Comparison of ENCODE assay signal across 12 mouse cellular contexts in genomic region chr7:100496791-100497190, GRCm38 (mm10). TPM values are rescaled to one million over a fixed set of nuclear protein-coding genes. Genes with fewer than 3 reads are reported as not detected.
DNase-seq lines count a peak whose midpoint lies in the region; ATAC-seq and TF ChIP-seq lines count a peak whose summit lies in the region.
"Had no signal": no experiment of that assay in that cellular context is flagged by ENCODE, and none has a peak within 500 bp of the region (broad histone marks: within the 10 kb centered on the region; RNA-seq: fewer than 3 reads in every experiment).

No protein-coding gene starts in this region.

- TF ChIP-seq CTCF in layer of hippocampus, adult 2 months (conservative IDR thresholded peaks at IDR 0.05), result no peak
- no peak for TF ChIP-seq CTCF in G1E (IDR thresholded peaks at IDR 0.05; ENCODE audit: low read depth, low read length)

- no peaks in the 10 kb centered on the region for H3K27me3 ChIP-seq in G1E (ENCODE audit: insufficient read depth, low read length)
- no peaks in the 10 kb centered on the region for H3K27me3 ChIP-seq in liver, embryonic 13.5 days

- peak overlapping the region; percentile 90; the same call in 1 of the 2 replicates for H3K27ac ChIP-seq in layer of hippocampus, adult 2 months
- peak overlapping the region; percentile 94 for H3K27ac ChIP-seq in liver, embryonic 13.5 days
- H3K27ac ChIP-seq: forebrain, embryonic 15.5 days had no signal

- H3K9ac ChIP-seq in liver, embryonic 13.5 days, result peak overlapping the region; percentile 98
- H3K9ac ChIP-seq: forebrain, embryonic 15.5 days had no signal

- no peaks in the 10 kb centered on the region for H3K9me3 ChIP-seq in G1E (replicated peaks)
- no peaks in the 10 kb centered on the region for H3K9me3 ChIP-seq in liver, embryonic 13.5 days (replicated peaks)
- H3K9me3 ChIP-seq: forebrain, embryonic 15.5 days; neural tube, embryonic 13.5 days had no signal

- H3K4me3 ChIP-seq in layer of hippocampus, adult 2 months, result no peak overlapping the region
- peak overlapping the region; percentile 91 for H3K4me3 ChIP-seq in G1E (ENCODE audit: low read depth, low read length)
- H3K4me3 ChIP-seq in liver, embryonic 13.5 days (replicated peaks), result peak overlapping the region; percentile 80
- H3K4me3 ChIP-seq: forebrain, embryonic 15.5 days; neural tube, embryonic 13.5 days had no signal

- H3K4me1 ChIP-seq in G1E (ENCODE audit: insufficient read depth, low read depth, low read length), result peaks cover 85% of the 10 kb centered on the region
- peaks cover 86% of the 10 kb centered on the region for H3K4me1 ChIP-seq in liver, embryonic 13.5 days (replicated peaks)

- H3K36me3 ChIP-seq in G1E (replicated peaks), result peaks cover 73% of the 10 kb centered on the region
- H3K36me3 ChIP-seq in liver, embryonic 13.5 days, result peaks cover 71% of the 10 kb centered on the region
- H3K36me3 ChIP-seq: forebrain, embryonic 15.5 days had no signal

- DNase-seq in CD4-positive, CD25-positive, alpha-beta regulatory T cell, adult 2 months (ENCODE audit: low read depth, low spot score), result peak; percentile 19
- no peak for DNase-seq in layer of hippocampus, adult 2 months (ENCODE audit: low spot score in 2 of 2)
- no peak for DNase-seq in layer of hippocampus, postnatal 14 days (ENCODE audit: low spot score in 2 of 2)
- no peak for DNase-seq in G1E (ENCODE audit: low spot score)
- DNase-seq in liver, embryonic 13.5 days, result no peak
- no peak for DNase-seq in lung, postnatal 10 days
- DNase-seq: lung, postnatal 4 days had no signal

- no peak for ATAC-seq in CD4-positive, CD25-positive, alpha-beta regulatory T cell, adult 4 months
- ATAC-seq in G1E (ENCODE audit: extremely low read depth, insufficient number of reproducible peaks, low FRiP score, poor library complexity, severe bottlenecking), result no peak
- no peak for ATAC-seq in liver, embryonic 13.5 days (ENCODE audit: low read depth)
- no peak for ATAC-seq in activated CD4-positive, CD25-positive, alpha-beta regulatory T cell, adult 4 months
- ATAC-seq: forebrain, embryonic 15.5 days had no signal

- peak overlapping the region; percentile 94 for H3K4me2 ChIP-seq in liver, embryonic 13.5 days

- WGBS in liver, embryonic 13.5 days (ENCODE audit: insufficient replicate concordance), result 94% methylated on average over 9 of the region's 9 CpGs

RNA-seq across cellular contexts. Expression of gene Ucp2, which starts 3.7 kb away (rescaled TPM):
- polyA plus RNA-seq in CD4-positive, CD25-positive, alpha-beta regulatory T cell, adult 4 months (2017; shearing (Covaris generic)), result 1,000 to 10,000 TPM; 1,055 to 1,337 TPM
- total RNA-seq in layer of hippocampus, adult 2 months (2021), result 10 to 100 TPM; 69.0 to 72.4 TPM
- 10 to 100 TPM; 75.7 to 85.9 TPM for total RNA-seq in layer of hippocampus, postnatal 14 days (2021)
- 688 and 701 TPM in 2 replicates for total RNA-seq in G1E (2014; fragmentation: Nextera tagmentation)
- total RNA-seq in G1E (2017), result 142 and 164 TPM in 2 replicates
- polyA plus RNA-seq in G1E (2012), result 838 and 989 TPM in 2 replicates
- polyA plus RNA-seq in liver, embryonic 13.5 days (2015; fragmentation: Nextera tagmentation; extraction: Ambion mirVana), result 673 and 808 TPM in 2 replicates
- polyA plus RNA-seq in activated CD4-positive, CD25-positive, alpha-beta regulatory T cell, adult 4 months (2017; shearing (Covaris generic)), result 1,000 to 10,000 TPM; 1,097 to 1,340 TPM

RNA-seq across cellular contexts. Expression of gene Dnajb13, which starts 18.0 kb away (rescaled TPM):
- polyA plus RNA-seq in CD4-positive, CD25-positive, alpha-beta regulatory T cell, adult 4 months (2017; shearing (Covaris generic)), result 10 to 100 TPM; 20.0 to 20.3 TPM
- total RNA-seq in layer of hippocampus, adult 2 months (2021), result under 1 TPM; 0.39 to 0.51 TPM
- total RNA-seq in layer of hippocampus, postnatal 14 days (2021), result 1 to 10 TPM in 1 of 2 experiments, under 1 TPM in 1; 0.62 to 1.0 TPM
- not detected in 2 replicates for total RNA-seq in G1E (2014; fragmentation: Nextera tagmentation)
- 0.16 and 0.35 TPM in 2 replicates for total RNA-seq in G1E (2017)
- not detected in 2 replicates for polyA plus RNA-seq in G1E (2012)
- polyA plus RNA-seq in liver, embryonic 13.5 days (2015; fragmentation: Nextera tagmentation; extraction: Ambion mirVana), result 2.5 TPM in 2 replicates
- 10 to 100 TPM; 10.4 to 17.4 TPM for polyA plus RNA-seq in activated CD4-positive, CD25-positive, alpha-beta regulatory T cell, adult 4 months (2017; shearing (Covaris generic))

RNA-seq across cellular contexts. Expression of gene Ucp3, which starts 24.0 kb away (rescaled TPM):
- polyA plus RNA-seq in CD4-positive, CD25-positive, alpha-beta regulatory T cell, adult 4 months (2017; shearing (Covaris generic)), result not detected
- total RNA-seq in layer of hippocampus, adult 2 months (2021), result 1 to 10 TPM; 3.0 to 3.6 TPM
- total RNA-seq in layer of hippocampus, postnatal 14 days (2021), result 1 to 10 TPM; 1.3 to 1.6 TPM
- total RNA-seq in G1E (2014; fragmentation: Nextera tagmentation) (not detected in 2 replicates), G1E (2017) (0.33 TPM in 1 of 2 replicates, not detected in the other)
- not detected in 2 replicates for polyA plus RNA-seq in G1E (2012)
- not detected in 2 replicates for polyA plus RNA-seq in liver, embryonic 13.5 days (2015; fragmentation: Nextera tagmentation; extraction: Ambion mirVana)
- not detected for polyA plus RNA-seq in activated CD4-positive, CD25-positive, alpha-beta regulatory T cell, adult 4 months (2017; shearing (Covaris generic))
- polyA plus RNA-seq: forebrain, embryonic 15.5 days; heart, embryonic 11.5 days; neural tube, embryonic 13.5 days had no signal

RNA-seq across cellular contexts. Expression of gene Coa4, which starts 40.1 kb away (rescaled TPM):
- 10 to 100 TPM; 22.0 to 29.5 TPM for polyA plus RNA-seq in CD4-positive, CD25-positive, alpha-beta regulatory T cell, adult 4 months (2017; shearing (Covaris generic))
- total RNA-seq in layer of hippocampus, adult 2 months (2021), result 1 to 10 TPM; 7.8 to 9.4 TPM
- total RNA-seq in layer of hippocampus, postnatal 14 days (2021), result 10 to 100 TPM in 1 of 2 experiments, 1 to 10 TPM in 1; 7.6 to 10.6 TPM
- total RNA-seq in G1E (2014; fragmentation: Nextera tagmentation) (15.4 and 20.0 TPM in 2 replicates), G1E (2017) (21.9 and 22.0 TPM in 2 replicates)
- polyA plus RNA-seq in G1E (2012), result 9.1 and 9.6 TPM in 2 replicates
- polyA plus RNA-seq in liver, embryonic 13.5 days (2015; fragmentation: Nextera tagmentation; extraction: Ambion mirVana), result 14.0 and 14.3 TPM in 2 replicates
- 10 to 100 TPM; 21.2 to 22.6 TPM for polyA plus RNA-seq in activated CD4-positive, CD25-positive, alpha-beta regulatory T cell, adult 4 months (2017; shearing (Covaris generic))
